Mouse (Mus musculus): Measurements from ENCODE around the gene Sbpl. TPM values are rescaled to one million over a fixed set of nuclear protein-coding genes. Genes with fewer than 3 reads are reported as not detected.

Sbpl gene
- not detected for total RNA-seq (2021)
- long read RNA-seq, experiment 1, result 0 reads
- long read RNA-seq, experiment 2, result 0 reads

DNA sequence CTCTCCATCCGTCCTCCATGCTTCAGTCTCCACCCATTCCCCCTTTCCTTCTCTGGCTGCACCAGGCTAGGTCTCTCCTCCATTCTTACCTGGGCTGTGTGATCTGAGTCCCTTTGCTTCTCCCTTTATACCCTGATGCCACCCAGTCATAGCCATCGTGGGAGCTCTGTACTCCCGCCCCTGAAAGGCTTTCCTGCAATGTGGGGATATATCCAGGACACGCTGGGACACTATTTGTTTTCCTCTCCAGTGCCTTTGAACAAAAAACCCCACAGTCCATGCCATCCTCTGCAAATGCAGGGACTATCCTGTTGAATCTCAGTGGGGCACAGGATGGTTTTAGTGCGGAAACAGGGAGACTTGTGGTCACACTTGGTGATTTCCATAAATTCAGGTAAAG lies at the start of gene Sbpl:
Gene Sbpl (minus strand): TSS at position 101 of the 400 bp plus-strand sequence.
- DNase-seq, result no peak

DNA sequence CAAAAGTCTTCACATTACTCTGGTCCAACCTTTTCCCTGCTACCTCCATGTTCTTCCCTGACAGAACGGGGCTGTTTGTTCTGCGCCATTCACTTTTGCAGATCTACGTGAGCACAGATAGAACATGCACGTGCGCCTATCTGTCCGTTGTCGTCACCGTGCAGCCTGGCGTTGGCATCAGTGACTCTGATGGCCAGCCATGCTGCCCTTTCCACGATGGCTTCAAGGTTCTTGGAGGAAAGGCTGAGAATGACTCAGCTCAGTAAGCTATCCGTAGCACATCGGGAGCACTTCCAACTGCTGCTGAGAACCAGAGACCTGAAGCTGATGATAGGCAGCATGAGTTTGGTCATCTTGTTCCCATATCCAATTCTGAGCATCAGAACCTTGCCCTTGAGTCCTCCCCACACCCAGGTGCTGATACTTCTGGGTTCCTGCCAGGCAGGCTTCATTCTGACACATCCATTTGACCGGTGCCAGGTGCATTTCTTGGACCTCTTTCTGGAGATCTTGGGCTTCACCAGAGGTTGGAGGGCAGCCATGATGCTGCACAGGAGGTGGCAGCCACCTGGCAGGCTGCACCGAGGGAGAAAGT lies 49.1 kb upstream of the Sbpl start:
- DNase-seq, result peak; percentile 69 to 81

DNA sequence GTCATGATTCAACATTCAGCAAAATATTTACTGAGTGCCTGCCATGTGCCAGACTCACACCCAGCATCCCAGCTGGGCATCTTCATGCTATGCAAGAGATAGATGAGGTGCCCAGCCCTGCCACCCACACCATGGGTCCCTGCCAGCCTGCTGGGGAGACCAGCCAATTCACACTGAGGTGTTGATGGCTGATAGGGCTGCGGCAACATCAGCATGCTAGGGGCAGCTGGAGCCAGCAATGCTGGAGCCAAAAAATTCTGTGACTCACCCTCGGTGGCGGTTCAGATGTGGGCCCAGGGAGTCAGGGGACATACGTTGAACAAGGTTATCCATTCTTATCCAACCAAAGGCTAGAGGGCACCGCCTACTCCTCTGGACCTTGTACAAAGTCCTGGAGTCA lies 45.3 kb upstream of the Sbpl start:
- peak; percentile 74 to 75 for DNase-seq

DNA sequence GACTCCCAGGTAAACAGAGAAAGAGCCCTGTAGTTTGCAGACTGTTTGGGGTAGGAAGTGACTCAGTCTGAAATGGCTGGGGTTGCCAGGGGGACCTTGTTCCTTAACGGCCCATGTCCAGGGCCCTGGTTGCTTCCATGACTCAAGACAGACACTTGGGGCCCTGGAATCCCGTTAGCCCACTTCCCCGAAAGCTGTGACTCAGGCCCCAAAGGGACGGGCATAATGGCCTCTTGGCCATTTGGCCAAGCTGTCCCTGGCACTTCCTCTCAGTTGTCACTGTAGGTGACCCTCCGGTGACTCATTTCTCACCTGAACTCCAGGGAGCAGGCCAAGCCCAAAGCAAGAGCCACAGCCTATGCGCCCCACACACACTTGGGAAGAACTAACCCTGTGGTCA lies 43.3 kb upstream of the Sbpl start:
- DNase-seq, result no peak

DNA sequence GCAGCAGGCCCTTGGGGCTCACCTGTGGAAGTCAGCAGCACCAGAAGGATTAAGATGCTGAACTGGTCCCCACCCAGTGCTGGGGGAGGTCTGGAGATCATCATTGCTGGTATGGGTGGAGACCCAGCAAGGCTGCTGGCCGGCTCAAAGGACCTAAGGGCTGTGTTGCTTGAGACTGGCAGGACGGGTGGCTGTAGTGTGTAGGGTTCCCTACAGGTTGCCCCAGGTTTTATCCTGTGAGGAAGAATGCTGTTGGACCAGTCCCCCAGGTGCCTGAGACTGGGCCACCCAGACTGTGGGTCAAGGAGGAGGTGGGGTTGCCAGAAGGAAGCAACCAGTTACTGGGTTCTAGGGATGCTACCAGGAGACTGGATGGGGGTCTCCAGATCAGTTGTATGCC lies 42.8 kb upstream of the Sbpl start, which contains the start of gene Prss22:
Gene Prss22 (minus strand): TSS at position 200 of the 400 bp plus-strand sequence.
- DNase-seq, result no peak

DNA sequence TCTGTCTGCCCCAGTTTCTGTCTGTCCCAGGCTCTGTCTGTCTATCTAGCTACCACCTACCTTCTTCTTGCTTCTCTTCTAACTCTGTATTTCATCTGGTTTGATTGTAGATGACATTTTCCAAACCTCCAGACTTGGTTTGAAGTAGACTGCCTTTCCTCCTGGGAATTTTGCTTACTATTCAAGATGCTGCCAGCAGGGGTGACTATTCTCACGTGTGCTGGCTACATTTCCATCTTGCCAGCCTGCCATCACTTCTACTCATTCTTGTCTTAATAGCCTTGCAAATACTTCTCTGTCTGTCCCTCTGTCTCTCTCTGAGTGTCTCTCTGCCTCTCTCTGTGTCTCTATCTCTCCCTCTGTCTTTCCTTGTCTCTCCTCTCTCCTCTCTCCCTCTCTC lies 40.3 kb upstream of the Sbpl start:
- no peak for DNase-seq

GRCm38 (mm10) chr17:23994667-23995066 lies 39.6 kb upstream of the Sbpl start:
- no peak for DNase-seq

GRCm38 (mm10) chr17:23993559-23994428 lies 38.7 kb upstream of the Sbpl start:
- peak; percentile 94 to 95 for DNase-seq

GRCm38 (mm10) chr17:23992789-23993553 lies 37.9 kb upstream of the Sbpl start:
- DNase-seq, result no peak

DNA sequence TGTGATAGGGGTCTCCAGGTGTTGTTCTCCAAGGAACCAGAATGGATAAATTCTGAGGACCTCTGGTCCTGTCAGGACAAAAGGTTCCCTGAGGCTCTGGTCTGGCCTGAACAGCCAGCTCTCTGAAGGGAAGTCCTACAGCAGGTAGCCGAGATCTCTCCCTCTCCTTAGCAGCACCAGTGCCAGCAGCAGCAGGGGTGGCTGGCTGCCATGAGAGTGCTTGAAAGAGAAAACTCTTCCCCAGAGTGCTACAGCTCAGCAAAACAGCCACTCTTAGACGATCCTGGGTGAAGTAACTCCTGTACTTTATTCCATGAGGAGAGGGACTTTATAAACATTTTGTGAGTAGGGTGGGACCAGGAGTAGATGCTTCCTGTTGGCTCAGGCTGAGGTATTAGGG lies 34.7 kb upstream of the Sbpl start:
- DNase-seq, result no peak

DNA sequence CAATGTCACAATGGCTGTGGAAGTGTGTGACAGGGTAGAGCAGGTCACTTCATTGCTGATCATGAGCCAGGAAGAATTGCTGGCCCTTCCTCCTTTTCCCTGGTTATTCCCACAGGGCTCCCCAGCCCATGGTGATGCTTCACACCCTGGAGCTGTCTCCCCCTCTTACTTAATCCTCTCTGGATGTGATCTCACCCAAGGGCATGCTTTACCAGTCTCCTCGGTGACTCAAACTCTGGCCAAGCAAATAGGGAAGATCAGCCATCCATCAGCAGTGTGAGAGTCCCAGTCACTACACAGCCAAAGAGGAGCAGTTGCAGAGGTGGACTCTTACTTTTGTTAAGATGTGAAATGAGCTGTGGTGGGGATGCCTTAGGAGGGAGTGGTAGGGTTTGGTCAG lies 29.9 kb upstream of the Sbpl start:
- peak; percentile 41 to 58 for DNase-seq

DNA sequence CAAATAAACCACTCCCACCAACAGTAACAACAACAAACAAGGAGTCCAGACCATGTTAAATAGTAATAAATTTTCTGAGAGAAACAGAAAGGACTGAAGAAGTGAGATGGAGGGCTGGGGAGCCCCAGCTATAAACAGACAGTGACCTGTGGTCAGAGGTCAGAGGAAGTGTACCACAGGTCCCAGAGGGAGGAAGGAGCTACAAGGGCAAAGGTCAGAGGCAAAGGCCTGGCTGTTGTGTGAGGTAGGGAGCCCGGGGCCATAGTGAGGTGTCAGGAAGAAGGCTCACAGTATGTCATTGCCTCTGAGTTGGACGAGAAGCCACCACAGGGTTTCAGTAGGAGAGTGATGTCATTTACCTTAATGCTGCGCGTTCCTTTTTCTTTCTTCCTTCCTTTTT lies 27.8 kb upstream of the Sbpl start:
- DNase-seq, result no peak

GRCm38 (mm10) chr17:23980297-23980909 lies 25.3 kb upstream of the Sbpl start, which contains the start of gene Prss30:
Gene Prss30 (minus strand): TSS chr17:23980566.
- DNase-seq, result no peak

DNA sequence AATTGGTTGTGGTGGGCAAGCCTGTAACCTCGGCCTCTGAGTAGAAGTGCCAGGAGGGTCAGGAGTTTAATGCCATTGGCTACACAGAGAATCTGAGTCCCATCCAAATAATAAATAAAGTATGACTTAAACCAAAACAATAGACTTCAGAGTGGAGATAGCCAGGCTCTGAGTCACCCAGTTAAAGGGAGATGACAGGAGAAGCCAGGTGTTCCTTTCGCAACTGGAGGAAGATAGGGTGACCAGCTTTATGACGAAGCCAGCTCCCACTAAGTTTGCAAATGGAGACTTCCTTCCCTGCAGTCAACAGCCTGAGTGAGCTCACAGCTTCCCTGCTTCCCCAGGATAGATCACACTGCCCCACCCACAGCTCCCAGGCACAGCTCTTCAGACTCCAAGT lies 24.4 kb upstream of the Sbpl start:
- DNase-seq, result no peak

- no peak for DNase-seq
Measured at GRCm38 (mm10) chr17:23976665-23977064, 21.6 kb upstream of the Sbpl start.

GRCm38 (mm10) chr17:23971315-23971714 lies 16.2 kb upstream of the Sbpl start:
- DNase-seq, result peak in 1 of 2 experiments; percentile 37

GRCm38 (mm10) chr17:23969231-23969630 lies 14.2 kb upstream of the Sbpl start:
- DNase-seq, result peak; percentile 84 to 86

- peak in 1 of 2 experiments; percentile 22 for DNase-seq
Measured at GRCm38 (mm10) chr17:23968780-23969179, 13.7 kb upstream of the Sbpl start.

GRCm38 (mm10) chr17:23966658-23967401 lies 11.8 kb upstream of the Sbpl start:
- DNase-seq, result no peak

GRCm38 (mm10) chr17:23965805-23966425 lies 10.8 kb upstream of the Sbpl start:
- no peak for DNase-seq

DNA sequence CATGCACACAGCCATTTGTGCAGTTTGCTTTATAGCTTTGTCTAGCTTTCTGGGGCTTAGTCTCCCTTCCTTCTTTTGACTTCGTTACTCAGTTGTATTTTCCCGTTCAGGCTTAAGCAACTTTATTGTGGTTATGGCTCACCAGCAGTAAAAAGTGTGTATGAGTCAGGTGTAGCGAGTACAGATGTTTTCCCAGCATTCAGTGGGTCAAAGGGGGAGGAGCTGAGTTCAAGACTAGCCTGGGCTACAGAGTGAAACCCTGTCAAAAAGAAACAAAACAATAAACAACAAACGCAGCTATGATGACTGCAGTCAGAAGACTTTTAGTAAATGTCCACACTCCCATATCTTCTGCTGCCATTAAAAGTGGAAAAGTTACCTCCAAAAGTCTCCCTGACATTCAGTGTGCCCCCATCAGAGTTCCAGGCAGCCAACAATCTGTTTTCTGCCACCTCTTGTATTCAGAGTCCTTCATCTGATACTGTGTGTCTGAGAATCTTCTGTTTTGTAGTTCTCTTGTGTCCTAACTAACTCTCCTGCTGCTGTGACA lies 6.6 kb upstream of the Sbpl start:
- no peak for DNase-seq

Data from adrenal gland, postnatal 36 days (tissue).